Mouse (Mus musculus): Measurements from ENCODE around the gene Slc26a8. TPM values are rescaled to one million over a fixed set of nuclear protein-coding genes. Genes with fewer than 3 reads are reported as not detected.

Gene Slc26a8
- polyA plus RNA-seq, 1 experiment from 2014 or later = 0.33 TPM

GRCm38 (mm10) chr17:28682311-28683084 lies 7.5 kb downstream of the Slc26a8 start:
- 79% methylated on average over 13 of the region's 13 CpGs for WGBS
- Histone ChIP-seq H3K9me3 (ENCODE audit: low read depth, low read length) (no peaks in the 10 kb centered on the region), H3K4me3 (ENCODE audit: low read depth, low read length) (no peak overlapping the region), H3K4me1 (ENCODE audit: insufficient read depth) (no peaks in the 10 kb centered on the region), H3K9ac (no peak overlapping the region), H3K27me3 (ENCODE audit: insufficient read depth, low read length) (no peaks in the 10 kb centered on the region), H3K4me2 (no peak overlapping the region), H3K36me3 (ENCODE audit: insufficient read depth) (no peaks in the 10 kb centered on the region), H3K27ac (ENCODE audit: low read depth) (no peak overlapping the region)
- ATAC-seq (ENCODE audit: insufficient read depth) (no peak), DNase-seq (no peak)
- TF ChIP-seq CTCF (IDR thresholded peaks at IDR 0.05; ENCODE audit: low read depth) = no peak

GRCm38 (mm10) chr17:28659564-28659963 lies 30.5 kb downstream of the Slc26a8 start:
- 33% methylated on average over 6 of the region's 6 CpGs for WGBS
- Histone ChIP-seq H3K4me1 (ENCODE audit: insufficient read depth) (no peaks in the 10 kb centered on the region), H3K4me3 (ENCODE audit: low read depth, low read length) (no peak overlapping the region), H3K27me3 (ENCODE audit: insufficient read depth, low read length) (no peaks in the 10 kb centered on the region), H3K9me3 (ENCODE audit: low read depth, low read length) (no peaks in the 10 kb centered on the region), H3K36me3 (ENCODE audit: insufficient read depth) (no peaks in the 10 kb centered on the region), H3K27ac (ENCODE audit: low read depth) (no peak overlapping the region), H3K9ac (no peak overlapping the region), H3K4me2 (no peak overlapping the region)
- peak; percentile 87 for ATAC-seq (ENCODE audit: insufficient read depth)
- peak; percentile 82 for DNase-seq
- TF ChIP-seq CTCF (IDR thresholded peaks at IDR 0.05; ENCODE audit: low read depth) = no peak

GRCm38 (mm10) chr17:28657936-28658335 lies 32.1 kb downstream of the Slc26a8 start:
- no peaks in the 10 kb centered on the region for H3K27me3 ChIP-seq (ENCODE audit: insufficient read depth, low read length)
- no peak for TF ChIP-seq CTCF (IDR thresholded peaks at IDR 0.05; ENCODE audit: low read depth)

GRCm38 (mm10) chr17:28650268-28650667 lies 39.8 kb downstream of the Slc26a8 start:
- no peaks in the 10 kb centered on the region for H3K4me1 ChIP-seq (ENCODE audit: insufficient read depth)
- no peaks in the 10 kb centered on the region for H3K36me3 ChIP-seq (ENCODE audit: insufficient read depth)
- H3K9ac ChIP-seq = no peak overlapping the region
- DNase-seq (no peak), ATAC-seq (ENCODE audit: insufficient read depth) (no peak)
- H3K27ac ChIP-seq (ENCODE audit: low read depth) = no peak overlapping the region
- no peak overlapping the region for H3K4me3 ChIP-seq (ENCODE audit: low read depth, low read length)
- no peak overlapping the region for H3K4me2 ChIP-seq
- WGBS = 66% methylated on average over 3 of the region's 3 CpGs
- TF ChIP-seq CTCF (IDR thresholded peaks at IDR 0.05; ENCODE audit: low read depth) = no peak
- no peaks in the 10 kb centered on the region for H3K27me3 ChIP-seq (ENCODE audit: insufficient read depth, low read length)
- no peaks in the 10 kb centered on the region for H3K9me3 ChIP-seq (ENCODE audit: low read depth, low read length)

More at GRCm38 (mm10) chr17:28657936-28658335, 32.1 kb downstream of the Slc26a8 start:
- Histone ChIP-seq H3K9me3 (ENCODE audit: low read depth, low read length) (no peaks in the 10 kb centered on the region), H3K4me3 (ENCODE audit: low read depth, low read length) (no peak overlapping the region), H3K4me2 (no peak overlapping the region), H3K9ac (no peak overlapping the region), H3K4me1 (ENCODE audit: insufficient read depth) (no peaks in the 10 kb centered on the region), H3K27ac (ENCODE audit: low read depth) (no peak overlapping the region), H3K36me3 (ENCODE audit: insufficient read depth) (no peaks in the 10 kb centered on the region)
- WGBS = 15% methylated on average over 4 of the region's 4 CpGs
- DNase-seq = peak; percentile 79
- ATAC-seq (ENCODE audit: insufficient read depth) = 0 out of 2 replicates have a peak, but pooled peaks have one; percentile 32

- H3K9me3 ChIP-seq (ENCODE audit: low read depth, low read length) = no peaks in the 10 kb centered on the region
- TF ChIP-seq CTCF (IDR thresholded peaks at IDR 0.05; ENCODE audit: low read depth) = peak; percentile 69
- DNase-seq = peak; percentile 45
- no peak overlapping the region for H3K9ac ChIP-seq
- no peak overlapping the region for H3K4me3 ChIP-seq (ENCODE audit: low read depth, low read length)
- no peaks in the 10 kb centered on the region for H3K36me3 ChIP-seq (ENCODE audit: insufficient read depth)
- no peak overlapping the region for H3K4me2 ChIP-seq
- H3K27ac ChIP-seq (ENCODE audit: low read depth) = no peak overlapping the region
- H3K27me3 ChIP-seq (ENCODE audit: insufficient read depth, low read length) = no peaks in the 10 kb centered on the region
- 34% methylated on average over 6 of the region's 6 CpGs for WGBS
- no peaks in the 10 kb centered on the region for H3K4me1 ChIP-seq (ENCODE audit: insufficient read depth)
- ATAC-seq (ENCODE audit: insufficient read depth) = no peak
Observed at GRCm38 (mm10) chr17:28648607-28649370, 41.2 kb downstream of the Slc26a8 start.

GRCm38 (mm10) chr17:28646221-28646620 lies 43.8 kb downstream of the Slc26a8 start:
- TF ChIP-seq CTCF (IDR thresholded peaks at IDR 0.05; ENCODE audit: low read depth) = no peak
- WGBS = 49% methylated on average over 3 of the region's 3 CpGs
- Histone ChIP-seq H3K4me3 (ENCODE audit: low read depth, low read length) (no peak overlapping the region), H3K9me3 (ENCODE audit: low read depth, low read length) (no peaks in the 10 kb centered on the region), H3K36me3 (ENCODE audit: insufficient read depth) (no peaks in the 10 kb centered on the region), H3K9ac (no peak overlapping the region), H3K4me2 (no peak overlapping the region), H3K27me3 (ENCODE audit: insufficient read depth, low read length) (no peaks in the 10 kb centered on the region), H3K27ac (ENCODE audit: low read depth) (no peak overlapping the region), H3K4me1 (ENCODE audit: insufficient read depth) (no peaks in the 10 kb centered on the region)
- ATAC-seq (ENCODE audit: insufficient read depth) (no peak), DNase-seq (no peak)

GRCm38 (mm10) chr17:28644112-28644511 lies 45.9 kb downstream of the Slc26a8 start:
- H3K27me3 ChIP-seq (ENCODE audit: insufficient read depth, low read length) = no peaks in the 10 kb centered on the region
- 38% methylated on average over 4 of the region's 4 CpGs for WGBS
- no peaks in the 10 kb centered on the region for H3K36me3 ChIP-seq (ENCODE audit: insufficient read depth)
- ATAC-seq (ENCODE audit: insufficient read depth) (no peak), DNase-seq (no peak)
- H3K9ac ChIP-seq = no peak overlapping the region
- H3K4me1 ChIP-seq (ENCODE audit: insufficient read depth) = no peaks in the 10 kb centered on the region
- H3K4me3 ChIP-seq (ENCODE audit: low read depth, low read length) = no peak overlapping the region
- H3K4me2 ChIP-seq = no peak overlapping the region
- no peak for TF ChIP-seq CTCF (IDR thresholded peaks at IDR 0.05; ENCODE audit: low read depth)
- H3K27ac ChIP-seq (ENCODE audit: low read depth) = no peak overlapping the region
- H3K9me3 ChIP-seq (ENCODE audit: low read depth, low read length) = no peaks in the 10 kb centered on the region

Measured in lung, embryonic 14.5 days (tissue).